Mouse (Mus musculus): ENCODE results near the gene Pip4k2b.

- TF ChIP-seq CTCF (IDR thresholded peaks at IDR 0.05; ENCODE audit: low read depth) (no peak), EP300 (optimal IDR thresholded peaks at IDR 0.05) (no peak)
These were observed 28.5 kb downstream of the Pip4k2b start for GRCm38 (mm10) chr11:97716021-97716420.
